In genomic region chr7:25178317-25178716, GRCm38 (mm10) we compare ENCODE assay signal across 9 mouse cellular contexts. TPM values are rescaled to one million over a fixed set of nuclear protein-coding genes. Genes with fewer than 3 reads are reported as not detected.
DNase-seq lines count a peak whose midpoint lies in the region; ATAC-seq and TF ChIP-seq lines count a peak whose summit lies in the region.
"Had no signal": no experiment of that assay in that cellular context is flagged by ENCODE, and none has a peak within 500 bp of the region (broad histone marks: within the 10 kb centered on the region; RNA-seq: fewer than 3 reads in every experiment).

No protein-coding gene starts in this region.

- no peak overlapping the region for H3K9ac ChIP-seq in heart, embryonic 11.5 days (ENCODE audit: low read depth, low read length)

- intact Hi-C loops in heart, postnatal 10 days (cut with DNase I) = no loop called here

- ATAC-seq in heart, embryonic 11.5 days (replicated peaks; ENCODE audit: insufficient number of reproducible peaks, low FRiP score, low TSS enrichment) = no peak
- ATAC-seq in granulocyte monocyte progenitor cell, adult 5-6 weeks (replicated peaks; ENCODE audit: poor library complexity, severe bottlenecking) = 0 out of 2 replicates have a peak, but pooled peaks have one; percentile 7

- H3K9me3 ChIP-seq in heart, embryonic 11.5 days (replicated peaks; ENCODE audit: control insufficient read depth, low read length) = no peaks in the 10 kb centered on the region
- no peaks in the 10 kb centered on the region for H3K9me3 ChIP-seq in midbrain, embryonic 10.5 days (replicated peaks)
- H3K9me3 ChIP-seq: G1E had no signal

- H3K27me3 ChIP-seq in heart, embryonic 11.5 days (ENCODE audit: control insufficient read depth, insufficient read depth, low read length) = peaks cover 92% of the 10 kb centered on the region
- peaks cover 86% of the 10 kb centered on the region for H3K27me3 ChIP-seq in midbrain, embryonic 10.5 days (ENCODE audit: low read depth, poor library complexity, severe bottlenecking)

- H3K4me2 ChIP-seq in heart, embryonic 11.5 days = peak overlapping the region; percentile 83

- TF ChIP-seq CTCF in bone marrow macrophage, adult 2 months (IDR thresholded peaks at IDR 0.05; ENCODE audit: low read depth, low read length) = no peak

- H3K4me1 ChIP-seq in heart, embryonic 11.5 days (ENCODE audit: control insufficient read depth, insufficient read depth, low read length) = peaks cover 8% of the 10 kb centered on the region; the same call in 1 of the 2 replicates
- no peaks in the 10 kb centered on the region; the same call in 1 of the 2 replicates for H3K4me1 ChIP-seq in bone marrow macrophage, adult 2 months (ENCODE audit: control insufficient read depth, insufficient read depth, low read length)
- peaks cover 82% of the 10 kb centered on the region for H3K4me1 ChIP-seq in midbrain, embryonic 10.5 days

- no peak for TF ChIP-seq POLR2A in bone marrow macrophage, adult 2 months (IDR thresholded peaks at IDR 0.05; ENCODE audit: borderline replicate concordance, low read depth, low read length)

- peak overlapping the region; percentile 48 for H3K4me3 ChIP-seq in heart, embryonic 11.5 days (ENCODE audit: low read depth, low read length)
- 0 out of 2 replicates have a peak overlapping the region, but pooled peaks have one; percentile 35 for H3K4me3 ChIP-seq in bone marrow macrophage, adult 2 months (ENCODE audit: insufficient read depth, low read length)
- peak overlapping the region; percentile 73 for H3K4me3 ChIP-seq in midbrain, embryonic 10.5 days

- no peak for DNase-seq in heart, adult 9 months (ENCODE audit: low spot score in 2 of 2)
- DNase-seq in midbrain, embryonic 10.5 days (ENCODE audit: low spot score) = peak; percentile 34
- no peak for DNase-seq in adrenal gland, postnatal 36 days
- DNase-seq in embryo, embryonic 10.5 days (ENCODE audit: low spot score) = no peak
- no peak for DNase-seq in heart, postnatal 10 days

- H3K36me3 ChIP-seq in heart, embryonic 11.5 days (ENCODE audit: control insufficient read depth, insufficient read depth, low read length) = no peaks in the 10 kb centered on the region
- no peaks in the 10 kb centered on the region for H3K36me3 ChIP-seq in midbrain, embryonic 10.5 days
- H3K36me3 ChIP-seq: G1E had no signal

- H3K27ac ChIP-seq in heart, embryonic 11.5 days (ENCODE audit: low read depth, low read length) = no peak overlapping the region
- no peak overlapping the region for H3K27ac ChIP-seq in bone marrow macrophage, adult 2 months (ENCODE audit: insufficient read depth, low read depth, low read length)
- peak overlapping the region; percentile 93 for H3K27ac ChIP-seq in midbrain, embryonic 10.5 days (replicated peaks)

- WGBS in heart, embryonic 11.5 days (ENCODE audit: insufficient replicate concordance) = under 1% methylated on average over 17 of the region's 17 CpGs
- under 1% methylated on average over 17 of the region's 17 CpGs for WGBS in midbrain, embryonic 10.5 days

RNA-seq across cellular contexts. Expression of gene Pou2f2, which starts 1.2 kb away (rescaled TPM):
- 0.68 and 0.83 TPM in 2 replicates for polyA plus RNA-seq in heart, embryonic 11.5 days (2014; fragmentation: Nextera tagmentation; extraction: Ambion mirVana)
- polyA plus RNA-seq in bone marrow macrophage, adult 2 months (2012; ENCODE audit: insufficient read depth, insufficient read length, missing spikeins) = 105 and 121 TPM in 2 replicates
- 18.4 and 26.6 TPM in 2 replicates for total RNA-seq in granulocyte monocyte progenitor cell, adult 5-6 weeks (2014; fragmentation: Nextera tagmentation)
- total RNA-seq in granulocyte monocyte progenitor cell, adult 5-6 weeks (2017) = 5.0 and 5.1 TPM in 2 replicates
- polyA plus RNA-seq in midbrain, embryonic 10.5 days (2016; fragmentation: Nextera tagmentation; extraction: Ambion mirVana) = 13.6 and 26.5 TPM in 2 replicates
- total RNA-seq in adrenal gland, postnatal 36 days (2021) = 1 to 10 TPM in 1 of 2 experiments, under 1 TPM in 1; 0.86 to 1.3 TPM
- total RNA-seq in heart, postnatal 10 days (2021) = under 1 TPM; 0.19 to 0.50 TPM

RNA-seq across cellular contexts. Expression of gene Dedd2, which starts 42.1 kb away (rescaled TPM):
- polyA plus RNA-seq in heart, embryonic 11.5 days (2014; fragmentation: Nextera tagmentation; extraction: Ambion mirVana) = 5.3 and 6.7 TPM in 2 replicates
- 12.6 and 12.7 TPM in 2 replicates for polyA plus RNA-seq in bone marrow macrophage, adult 2 months (2012; ENCODE audit: insufficient read depth, insufficient read length, missing spikeins)
- 13.5 and 22.0 TPM in 2 replicates for total RNA-seq in granulocyte monocyte progenitor cell, adult 5-6 weeks (2014; fragmentation: Nextera tagmentation)
- 16.9 and 18.4 TPM in 2 replicates for total RNA-seq in granulocyte monocyte progenitor cell, adult 5-6 weeks (2017)
- polyA plus RNA-seq in midbrain, embryonic 10.5 days (2016; fragmentation: Nextera tagmentation; extraction: Ambion mirVana) = 8.4 TPM in 2 replicates
- 10 to 100 TPM; 16.7 to 17.7 TPM for total RNA-seq in adrenal gland, postnatal 36 days (2021)
- 10 to 100 TPM; 14.2 TPM for total RNA-seq in heart, postnatal 10 days (2021)

RNA-seq across cellular contexts. Expression of gene Zfp526, which starts 42.9 kb away (rescaled TPM):
- 2.3 and 2.7 TPM in 2 replicates for polyA plus RNA-seq in heart, embryonic 11.5 days (2014; fragmentation: Nextera tagmentation; extraction: Ambion mirVana)
- polyA plus RNA-seq in bone marrow macrophage, adult 2 months (2012; ENCODE audit: insufficient read depth, insufficient read length, missing spikeins) = 5.0 and 6.4 TPM in 2 replicates
- total RNA-seq in granulocyte monocyte progenitor cell, adult 5-6 weeks (2014; fragmentation: Nextera tagmentation) = 9.8 and 10.0 TPM in 2 replicates
- total RNA-seq in granulocyte monocyte progenitor cell, adult 5-6 weeks (2017) = 4.9 and 5.2 TPM in 2 replicates
- 2.7 and 2.8 TPM in 2 replicates for polyA plus RNA-seq in midbrain, embryonic 10.5 days (2016; fragmentation: Nextera tagmentation; extraction: Ambion mirVana)
- total RNA-seq in adrenal gland, postnatal 36 days (2021) = 1 to 10 TPM; 9.3 to 9.4 TPM
- 10 to 100 TPM in 1 of 2 experiments, 1 to 10 TPM in 1; 8.7 to 11.4 TPM for total RNA-seq in heart, postnatal 10 days (2021)

RNA-seq across cellular contexts. Expression of gene Gsk3a, which starts 59.3 kb away (rescaled TPM):
- 10.4 and 11.6 TPM in 2 replicates for polyA plus RNA-seq in heart, embryonic 11.5 days (2014; fragmentation: Nextera tagmentation; extraction: Ambion mirVana)
- polyA plus RNA-seq in bone marrow macrophage, adult 2 months (2012; ENCODE audit: insufficient read depth, insufficient read length, missing spikeins) = 78.6 and 87.1 TPM in 2 replicates
- 76.4 and 110 TPM in 2 replicates for total RNA-seq in granulocyte monocyte progenitor cell, adult 5-6 weeks (2014; fragmentation: Nextera tagmentation)
- 41.8 and 45.8 TPM in 2 replicates for total RNA-seq in granulocyte monocyte progenitor cell, adult 5-6 weeks (2017)
- polyA plus RNA-seq in midbrain, embryonic 10.5 days (2016; fragmentation: Nextera tagmentation; extraction: Ambion mirVana) = 9.3 and 10.5 TPM in 2 replicates
- total RNA-seq in adrenal gland, postnatal 36 days (2021) = 10 to 100 TPM; 93.3 to 96.7 TPM
- 10 to 100 TPM; 69.7 to 72.0 TPM for total RNA-seq in heart, postnatal 10 days (2021)
